ENCODE assay signal across 8 mouse cellular contexts in the genomic region with DNA sequence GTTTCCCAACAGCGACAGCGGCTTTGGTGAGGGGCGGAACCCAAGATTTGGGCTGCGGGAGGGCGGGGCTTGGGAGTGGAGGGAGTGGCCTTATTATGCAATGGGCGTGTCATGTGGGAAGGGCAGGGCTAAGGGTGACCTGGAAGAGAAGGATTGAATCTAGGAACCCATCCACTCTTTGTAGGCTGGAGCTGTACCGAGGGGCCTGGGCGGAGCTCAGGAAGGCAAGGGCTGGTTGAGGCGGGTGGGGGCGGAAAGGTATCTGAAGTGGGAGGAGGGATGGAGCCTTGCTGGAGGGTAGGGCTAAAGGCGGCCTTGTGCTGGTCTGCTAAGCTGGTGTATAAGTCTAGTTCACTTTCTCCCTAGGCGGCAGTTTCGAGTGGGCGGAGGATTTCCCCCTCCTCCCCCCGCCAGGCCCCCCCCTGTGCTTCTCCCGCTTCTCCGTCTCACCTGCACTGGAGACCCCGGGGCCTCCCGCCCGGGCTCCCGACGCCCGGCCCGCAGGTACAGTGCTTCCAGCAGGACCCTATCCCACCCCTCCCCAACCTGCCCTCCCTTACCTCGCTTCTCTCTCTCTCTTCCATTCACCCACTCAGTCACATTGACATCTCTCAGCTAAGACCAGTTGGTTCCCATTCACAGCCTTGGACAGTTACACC. TPM values are rescaled to one million over a fixed set of nuclear protein-coding genes. Genes with fewer than 3 reads are reported as not detected.
DNase-seq lines count a peak whose midpoint lies in the region; ATAC-seq and TF ChIP-seq lines count a peak whose summit lies in the region.

No protein-coding gene starts in this region.

- H3K36me3 ChIP-seq in liver, embryonic 14.5 days (replicated peaks; ENCODE audit: control insufficient read depth, insufficient read depth, low read depth): no peaks in the 10 kb centered on the region
- H3K36me3 ChIP-seq in neural tube, embryonic 12.5 days: peaks cover 56% of the 10 kb centered on the region

- TF ChIP-seq EP300 in liver, embryonic 14.5 days (IDR thresholded peaks at IDR 0.05; ENCODE audit: low read depth): no peak

- DNase-seq in left cerebral cortex, adult 2 months (ENCODE audit: extremely low spot score in 1 of 2, low spot score in 2 of 2): no peak
- no peak for DNase-seq in left cerebral cortex, adult 8-10 months (ENCODE audit: low spot score in 2 of 2)
- DNase-seq in induced T-regulatory cell, adult 2 months (ENCODE audit: low read depth): peak; percentile 91
- DNase-seq in liver, embryonic 14.5 days (ENCODE audit: low read depth in 3 of 3, low spot score in 3 of 3): peak; percentile 59 to 68 (median 63)
- DNase-seq in adipocyte (ENCODE audit: low spot score): no peak
- DNase-seq in urinary bladder, adult 2 months (ENCODE audit: low spot score): no peak

- peak; percentile 75 for ATAC-seq in common myeloid progenitor, adult 5-6 weeks (replicated peaks; ENCODE audit: low read depth, poor library complexity, severe bottlenecking)
- ATAC-seq in liver, embryonic 14.5 days (ENCODE audit: insufficient read depth): peak; percentile 52
- no peak for ATAC-seq in neural tube, embryonic 12.5 days (ENCODE audit: low FRiP score, low read depth)

- no peak overlapping the region for H3K4me3 ChIP-seq in left cerebral cortex, adult 2 months
- H3K4me3 ChIP-seq in liver, embryonic 14.5 days (ENCODE audit: insufficient read depth in 1 of 2, low read depth in 2 of 2, low read length in 2 of 2): peak overlapping the region; percentile 4 to 30
- H3K4me3 ChIP-seq in neural tube, embryonic 12.5 days: no peak overlapping the region

- H3K4me1 ChIP-seq in liver, embryonic 14.5 days (replicated peaks; ENCODE audit: control insufficient read depth in 2 of 2, insufficient read depth in 2 of 2, low read length in 1 of 2): peaks cover 16 to 32% of the 10 kb centered on the region in 2 experiments
- H3K4me1 ChIP-seq in neural tube, embryonic 12.5 days: peaks cover 21% of the 10 kb centered on the region

- peak overlapping the region; percentile 50; the same call in 1 of the 2 replicates for H3K27ac ChIP-seq in left cerebral cortex, adult 2 months
- no peak overlapping the region for H3K27ac ChIP-seq in liver, embryonic 14.5 days
- H3K27ac ChIP-seq in neural tube, embryonic 12.5 days: no peak overlapping the region

- H3K9ac ChIP-seq in liver, embryonic 14.5 days (replicated peaks): no peak overlapping the region
- 0 out of 2 replicates have a peak overlapping the region, but pooled peaks have one; percentile 8 for H3K9ac ChIP-seq in neural tube, embryonic 12.5 days

- H3K9me3 ChIP-seq in liver, embryonic 14.5 days (ENCODE audit: control insufficient read depth, low read length): no peaks in the 10 kb centered on the region
- H3K9me3 ChIP-seq in neural tube, embryonic 12.5 days: no peaks in the 10 kb centered on the region

- WGBS in liver, embryonic 14.5 days (ENCODE audit: insufficient replicate concordance): 5% methylated on average over 22 of the region's 25 CpGs
- 19% methylated on average over 24 of the region's 25 CpGs for WGBS in neural tube, embryonic 12.5 days

- peaks cover 26% of the 10 kb centered on the region for H3K27me3 ChIP-seq in liver, embryonic 14.5 days (ENCODE audit: control insufficient read depth, insufficient read depth, low read length)
- H3K27me3 ChIP-seq in neural tube, embryonic 12.5 days (replicated peaks): peaks cover 36% of the 10 kb centered on the region

- intact Hi-C loops in left cerebral cortex, adult 2 months (cut with DNase I): loop anchor here (1.0 kb wide), 1 partner anchor 61 kb away; no protein-coding TSS in a partner anchor

- no peak for TF ChIP-seq CTCF in left cerebral cortex, adult 2 months (IDR thresholded peaks at IDR 0.05)
- TF ChIP-seq CTCF in liver, embryonic 14.5 days (IDR thresholded peaks at IDR 0.05; ENCODE audit: low read depth): no peak

- peak overlapping the region; percentile 60 for H3K4me2 ChIP-seq in liver, embryonic 14.5 days (ENCODE audit: low read depth)
- peak overlapping the region; percentile 20 for H3K4me2 ChIP-seq in neural tube, embryonic 12.5 days (replicated peaks)

RNA-seq across cellular contexts. Expression of a gene that starts 13.7 kb away (rescaled TPM):
- 100 to 1,000 TPM; 172 to 185 TPM for total RNA-seq in left cerebral cortex, adult 2 months (2021)
- 100 to 1,000 TPM; 184 to 196 (median 188) TPM for total RNA-seq in left cerebral cortex, adult 8-10 months (2022)
- 29.2 and 43.8 TPM in 2 replicates for total RNA-seq in common myeloid progenitor, adult 5-6 weeks (2017)
- 14.5 and 19.4 TPM in 2 replicates for polyA plus RNA-seq in liver, embryonic 14.5 days (2012; rRNA removed)
- 23.0 and 26.5 TPM in 2 replicates for polyA plus RNA-seq in liver, embryonic 14.5 days (2014; fragmentation: Nextera tagmentation; extraction: Ambion mirVana)
- 305 and 308 TPM in 2 replicates for polyA plus RNA-seq in neural tube, embryonic 12.5 days (2016; fragmentation: Nextera tagmentation; extraction: Ambion mirVana)
- polyA plus RNA-seq in urinary bladder, adult 2 months (2012; rRNA removed): 61.5 and 68.7 TPM in 2 replicates

RNA-seq across cellular contexts. Expression of a gene that starts 16.2 kb away (rescaled TPM):
- 10 to 100 TPM; 11.3 to 13.6 TPM for total RNA-seq in left cerebral cortex, adult 2 months (2021)
- 10 to 100 TPM; 12.9 to 15.9 (median 14.9) TPM for total RNA-seq in left cerebral cortex, adult 8-10 months (2022)
- total RNA-seq in common myeloid progenitor, adult 5-6 weeks (2017): 0.37 TPM in 1 of 2 replicates, not detected in the other
- 0.06 and 0.35 TPM in 2 replicates for polyA plus RNA-seq in liver, embryonic 14.5 days (2012; rRNA removed)
- polyA plus RNA-seq in liver, embryonic 14.5 days (2014; fragmentation: Nextera tagmentation; extraction: Ambion mirVana): 0.15 and 0.43 TPM in 2 replicates
- polyA plus RNA-seq in neural tube, embryonic 12.5 days (2016; fragmentation: Nextera tagmentation; extraction: Ambion mirVana): 2.1 and 2.4 TPM in 2 replicates
- 1.3 and 1.5 TPM in 2 replicates for polyA plus RNA-seq in urinary bladder, adult 2 months (2012; rRNA removed)

RNA-seq across cellular contexts. Expression of a gene that starts 17.1 kb away (rescaled TPM):
- total RNA-seq in left cerebral cortex, adult 2 months (2021): 100 to 1,000 TPM; 258 to 279 TPM
- 100 to 1,000 TPM; 219 to 241 (median 237) TPM for total RNA-seq in left cerebral cortex, adult 8-10 months (2022)
- not detected in 2 replicates for total RNA-seq in common myeloid progenitor, adult 5-6 weeks (2017)
- polyA plus RNA-seq in liver, embryonic 14.5 days (2012; rRNA removed): 0.18 and 0.48 TPM in 2 replicates
- not detected in 2 replicates for polyA plus RNA-seq in liver, embryonic 14.5 days (2014; fragmentation: Nextera tagmentation; extraction: Ambion mirVana)
- polyA plus RNA-seq in neural tube, embryonic 12.5 days (2016; fragmentation: Nextera tagmentation; extraction: Ambion mirVana): 10.9 and 14.1 TPM in 2 replicates
- 2.5 and 2.9 TPM in 2 replicates for polyA plus RNA-seq in urinary bladder, adult 2 months (2012; rRNA removed)

RNA-seq across cellular contexts. Expression of a gene that starts 23.9 kb away (rescaled TPM):
- 1 to 10 TPM; 2.3 to 2.5 TPM for total RNA-seq in left cerebral cortex, adult 2 months (2021)
- total RNA-seq in left cerebral cortex, adult 8-10 months (2022): 1 to 10 TPM; 1.9 to 2.5 (median 2.3) TPM
- not detected in 2 replicates for total RNA-seq in common myeloid progenitor, adult 5-6 weeks (2017)
- 0.06 and 0.11 TPM in 2 replicates for polyA plus RNA-seq in liver, embryonic 14.5 days (2012; rRNA removed)
- polyA plus RNA-seq in liver, embryonic 14.5 days (2014; fragmentation: Nextera tagmentation; extraction: Ambion mirVana): 0.06 and 0.19 TPM in 2 replicates
- polyA plus RNA-seq in neural tube, embryonic 12.5 days (2016; fragmentation: Nextera tagmentation; extraction: Ambion mirVana): 0.86 and 0.87 TPM in 2 replicates
- 0.25 and 0.35 TPM in 2 replicates for polyA plus RNA-seq in urinary bladder, adult 2 months (2012; rRNA removed)

RNA-seq across cellular contexts. Expression of a gene that starts 30.1 kb away (rescaled TPM):
- total RNA-seq in left cerebral cortex, adult 2 months (2021): 10 to 100 TPM; 17.9 to 22.1 TPM
- total RNA-seq in left cerebral cortex, adult 8-10 months (2022): 10 to 100 TPM; 20.5 to 22.8 (median 21.6) TPM
- total RNA-seq in common myeloid progenitor, adult 5-6 weeks (2017): 26.9 and 27.6 TPM in 2 replicates
- 11.2 and 12.8 TPM in 2 replicates for polyA plus RNA-seq in liver, embryonic 14.5 days (2012; rRNA removed)
- 23.0 and 23.7 TPM in 2 replicates for polyA plus RNA-seq in liver, embryonic 14.5 days (2014; fragmentation: Nextera tagmentation; extraction: Ambion mirVana)
- 48.3 and 50.7 TPM in 2 replicates for polyA plus RNA-seq in neural tube, embryonic 12.5 days (2016; fragmentation: Nextera tagmentation; extraction: Ambion mirVana)
- 11.7 and 12.2 TPM in 2 replicates for polyA plus RNA-seq in urinary bladder, adult 2 months (2012; rRNA removed)

Comparison
In these comparisons a context has a peak if more than half of its experiments do, and no peak if none do; other contexts are left out.
1. DNase-seq: peak in induced T-regulatory cell, adult 2 months (single experiment) and liver, embryonic 14.5 days (3 of 3); none in left cerebral cortex, adult 2 months (0 of 2), left cerebral cortex, adult 8-10 months (0 of 2), adipocyte (single experiment) and urinary bladder, adult 2 months (single experiment).
2. H3K4me3 ChIP-seq: peak in liver, embryonic 14.5 days (2 of 2); none in left cerebral cortex, adult 2 months (single experiment) and neural tube, embryonic 12.5 days (single experiment).
3. RNA of a gene that starts 17.1 kb away (total RNA-seq): 258 to 279 TPM in left cerebral cortex, adult 2 months and 219 to 241 TPM in left cerebral cortex, adult 8-10 months; not detected in common myeloid progenitor, adult 5-6 weeks; every median in the first group is over 100 times any median in the second.